Mouse (Mus musculus): ENCODE measurements at regions not wholly inside any gene's neighbourhood (a gene's known extent, or its start where the extent isn't known, plus 50 kb on each side); places are given as distances from the start of the nearest gene placed in this dataset.
A peak's percentile ranks its signal among the peaks of the same experiment; 100 is the strongest.

DNA sequence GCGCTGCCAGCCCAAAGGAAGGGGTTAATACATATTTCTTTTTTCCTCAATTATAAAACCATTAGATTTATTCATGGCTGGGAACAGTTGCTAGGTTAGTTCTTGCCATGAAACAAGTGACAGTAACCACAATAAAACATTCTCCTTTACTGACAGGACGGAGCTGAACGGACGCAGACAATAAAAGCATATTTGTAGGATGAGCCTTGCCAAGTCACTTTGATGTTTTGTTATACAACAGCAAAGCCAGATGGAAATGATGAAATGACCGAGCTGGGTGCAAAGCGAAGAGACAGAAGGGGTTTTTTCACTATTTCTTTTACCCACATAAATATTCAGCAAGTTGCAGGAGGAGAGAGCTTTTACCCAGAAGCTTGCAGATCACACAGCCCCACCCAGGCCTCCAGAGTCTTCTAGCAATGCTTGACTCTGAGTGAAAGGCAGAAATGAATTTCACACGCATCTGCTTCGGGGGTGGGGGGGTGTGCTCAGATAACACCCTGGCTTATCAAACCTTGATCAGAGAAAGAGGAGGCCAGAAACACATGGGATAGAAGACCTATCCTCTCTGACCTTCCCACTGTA is 395.3 kb downstream of the Mtx2 start:
- DNase-seq (ENCODE audit: inconsistent ontology term), result peak; percentile 76

GRCm38 (mm10) chr2:75224443-75224842 is 398.8 kb downstream of the Mtx2 start:
- DNase-seq (ENCODE audit: inconsistent ontology term), result peak; percentile 63

DNA sequence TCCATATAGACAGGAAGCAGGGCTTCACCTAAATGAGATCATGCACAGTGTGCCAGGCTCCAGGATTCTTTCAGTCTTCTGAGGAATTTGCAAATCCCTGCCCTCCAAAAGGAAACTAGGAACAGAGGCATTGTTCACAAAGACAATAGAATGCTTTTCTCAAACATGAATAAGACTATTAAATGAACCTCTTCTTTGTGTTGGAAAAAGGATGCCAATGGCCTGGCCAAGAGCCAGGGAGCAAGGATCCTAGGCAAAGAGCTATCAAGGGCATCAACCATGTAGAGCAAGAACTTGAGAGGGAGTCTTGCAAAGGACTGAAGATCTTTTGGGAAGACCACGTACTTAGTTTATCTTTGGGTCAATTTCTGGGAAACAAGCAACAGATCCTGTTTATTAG is 415.4 kb downstream of the Mtx2 start:
- DNase-seq (ENCODE audit: inconsistent ontology term), result peak; percentile 37

DNA sequence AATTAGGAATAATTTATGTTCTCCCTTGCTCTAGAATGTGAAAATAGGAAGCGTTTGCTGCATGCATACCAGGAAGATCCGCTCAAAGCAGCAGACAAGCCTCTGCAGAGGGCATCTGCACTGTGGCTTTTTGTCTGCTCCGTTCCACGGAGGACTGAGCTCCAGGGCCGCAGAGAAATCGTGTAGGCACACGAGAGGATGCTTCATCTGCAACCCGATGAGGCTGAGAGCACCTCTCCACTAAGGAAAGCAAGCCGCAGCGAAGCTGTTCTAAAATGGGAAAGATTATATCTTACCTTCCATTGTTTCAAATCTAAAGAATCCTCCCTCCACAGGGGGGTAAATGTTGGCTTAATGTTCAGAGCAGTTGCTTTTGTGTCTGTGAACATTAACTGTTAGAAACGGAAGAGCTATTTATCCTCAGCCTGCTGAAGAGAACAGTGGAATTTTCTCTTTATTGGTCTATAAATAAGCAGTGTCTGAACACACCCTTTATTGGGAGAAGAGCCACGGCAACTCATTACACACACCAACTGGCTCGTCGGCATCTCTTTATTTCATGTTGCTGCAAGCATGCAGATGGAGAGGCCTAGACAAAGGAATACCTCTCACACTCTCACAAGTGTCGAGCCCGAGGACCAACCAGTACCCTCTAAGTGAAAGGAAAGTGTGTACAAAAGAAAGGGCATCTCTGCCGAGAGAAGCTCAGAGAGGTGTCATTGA is 414.6 kb upstream of the Hnrnpa3 start:
- DNase-seq (ENCODE audit: inconsistent ontology term), result peak; percentile 57

DNA sequence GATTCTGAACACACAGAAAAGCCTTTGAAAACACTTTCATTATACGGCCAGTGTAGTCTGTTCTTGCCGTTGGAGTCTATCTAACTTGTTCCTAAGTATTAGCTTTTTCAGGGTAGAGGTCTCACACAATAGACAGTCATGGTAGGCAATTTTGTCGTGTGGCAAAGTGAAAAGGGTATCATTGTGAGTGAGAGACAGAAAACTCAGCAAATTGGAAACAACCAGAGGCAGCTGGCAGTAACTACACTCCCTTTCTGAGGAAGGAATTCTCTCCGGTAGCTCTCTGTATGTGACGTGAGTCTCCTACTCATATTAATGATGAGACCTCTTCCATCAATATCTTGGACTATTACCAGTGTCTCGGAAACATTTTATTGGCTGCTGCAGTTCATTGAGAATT is 413.8 kb upstream of the Hnrnpa3 start:
- DNase-seq (ENCODE audit: inconsistent ontology term), result no peak

DNA sequence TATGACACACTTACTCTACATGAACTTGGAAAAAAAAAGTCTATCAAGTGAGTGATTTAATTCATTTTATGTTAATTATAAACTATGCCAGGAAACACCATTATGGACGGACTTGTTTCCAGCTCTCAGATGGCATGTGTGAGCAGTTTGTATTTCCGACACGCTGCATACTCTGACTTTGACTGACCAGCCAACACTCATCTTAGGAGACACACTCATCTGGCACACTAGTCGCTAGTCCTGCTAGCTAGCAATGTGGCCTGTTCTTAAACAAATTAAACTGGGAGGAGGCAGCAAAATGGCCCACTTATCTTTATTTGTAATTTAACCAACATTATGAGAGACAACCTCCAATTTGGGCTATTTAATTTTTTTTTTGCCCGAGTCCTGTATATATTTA is 413.4 kb upstream of the Hnrnpa3 start:
- no peak for DNase-seq (ENCODE audit: inconsistent ontology term)

- DNase-seq (ENCODE audit: inconsistent ontology term), result no peak
Observed at GRCm38 (mm10) chr2:75246082-75246743, 412.8 kb upstream of the Hnrnpa3 start.

DNA sequence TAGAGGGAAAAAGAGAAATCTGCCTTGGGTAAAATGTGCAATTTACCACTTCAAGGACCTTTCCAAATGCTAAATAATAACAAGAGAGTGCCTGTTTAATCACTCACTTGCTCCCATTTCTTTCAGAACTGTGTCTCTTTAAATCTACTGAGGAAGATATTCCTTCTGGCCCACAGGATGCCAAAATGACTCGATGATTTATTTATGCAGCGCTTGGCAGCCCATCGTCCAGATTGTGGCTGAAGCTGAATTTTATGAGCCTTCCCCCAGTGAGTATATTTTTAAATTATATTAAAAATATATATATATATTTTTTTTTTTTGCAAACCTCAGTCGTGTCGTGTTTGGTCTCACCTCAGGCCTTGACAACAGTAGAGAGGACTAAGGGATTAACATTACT is 410.8 kb upstream of the Hnrnpa3 start:
- no peak for DNase-seq (ENCODE audit: inconsistent ontology term)

DNA sequence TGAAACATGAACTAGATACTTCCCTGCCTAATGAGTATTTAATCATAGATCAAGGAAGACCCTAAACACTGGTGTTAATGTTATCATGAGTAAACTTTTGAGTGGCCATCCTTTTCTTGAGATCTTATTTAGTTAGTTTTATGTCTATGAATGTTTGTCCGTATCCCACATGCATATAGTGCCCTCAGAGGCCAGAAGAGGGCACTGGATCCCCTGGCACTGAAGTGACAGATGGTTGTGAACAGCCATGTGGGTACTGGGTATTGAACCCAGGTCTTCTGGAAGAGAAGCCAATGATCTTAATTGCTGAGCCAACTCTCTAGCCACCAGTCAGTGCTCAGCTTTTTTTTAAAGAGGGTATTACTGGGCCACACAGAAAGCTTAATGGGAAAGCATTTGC is 408.6 kb upstream of the Hnrnpa3 start:
- DNase-seq (ENCODE audit: inconsistent ontology term), result no peak

DNA sequence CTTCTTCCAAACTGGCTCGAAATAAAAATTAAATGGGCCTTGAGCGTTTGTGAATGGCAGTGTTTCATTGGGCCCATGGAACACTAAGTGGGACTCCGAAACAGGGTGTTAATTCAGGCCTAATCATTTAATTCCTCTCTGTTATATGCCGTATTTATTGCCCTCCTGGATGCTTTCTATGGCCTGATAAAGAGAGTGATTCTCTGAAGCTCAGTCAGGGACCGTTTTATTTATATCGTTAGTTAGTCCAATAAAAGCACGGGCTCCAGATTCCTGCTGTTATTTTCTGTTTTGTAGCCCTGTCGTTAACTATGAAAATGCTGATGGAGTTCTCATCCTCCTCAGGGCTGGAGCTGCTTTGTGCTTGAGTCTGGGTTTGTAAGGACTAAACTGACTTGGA is 406.2 kb upstream of the Hnrnpa3 start:
- DNase-seq (ENCODE audit: inconsistent ontology term), result no peak

DNA sequence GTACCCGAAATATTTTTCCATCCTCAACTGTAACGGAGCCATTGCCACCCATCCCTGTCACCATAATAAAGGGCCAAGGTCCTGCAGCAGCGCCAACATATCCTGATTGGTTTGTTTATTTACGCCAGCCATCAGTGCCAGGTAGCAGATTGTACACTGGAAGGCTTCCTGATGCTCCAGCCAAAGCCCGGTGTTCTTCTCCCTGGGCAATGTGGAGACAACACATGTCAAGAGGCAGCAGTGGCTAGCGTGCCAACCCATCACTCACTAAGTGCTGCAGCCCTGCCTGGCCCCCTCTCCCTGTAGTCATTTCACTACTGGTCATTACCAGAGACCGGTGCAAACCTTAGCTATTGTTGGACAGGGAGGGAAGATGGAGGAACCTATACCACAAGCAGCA is 393.8 kb upstream of the Hnrnpa3 start:
- no peak for DNase-seq (ENCODE audit: inconsistent ontology term)

- no peak for DNase-seq (ENCODE audit: inconsistent ontology term)
Observed at GRCm38 (mm10) chr2:75265739-75266699, 393.0 kb upstream of the Hnrnpa3 start.

GRCm38 (mm10) chr2:75267949-75268348 is 391.1 kb upstream of the Hnrnpa3 start:
- DNase-seq (ENCODE audit: inconsistent ontology term), result no peak

DNA sequence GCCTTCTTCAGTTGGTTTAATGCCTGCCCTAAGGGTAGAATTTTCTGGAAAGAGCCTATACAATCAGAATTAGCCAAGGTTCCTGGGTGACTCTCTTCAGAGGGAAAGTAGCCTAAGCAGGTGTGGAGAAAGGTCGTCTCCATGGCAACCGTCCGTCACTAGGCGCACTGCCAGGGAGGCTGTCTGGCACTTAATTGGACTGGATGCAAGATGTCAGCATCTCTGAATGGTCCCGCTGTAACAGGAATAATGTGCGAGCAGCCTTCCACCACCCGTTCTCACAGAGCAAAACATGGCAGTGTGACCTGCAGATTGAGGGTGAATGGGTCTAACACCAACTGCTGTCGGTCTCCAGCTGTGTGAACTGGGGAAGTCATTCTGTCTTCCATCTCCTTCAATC is 389.6 kb upstream of the Hnrnpa3 start:
- no peak for DNase-seq (ENCODE audit: inconsistent ontology term)

- DNase-seq (ENCODE audit: inconsistent ontology term), result no peak
Observed at GRCm38 (mm10) chr2:75270115-75270514, 388.9 kb upstream of the Hnrnpa3 start.

- DNase-seq (ENCODE audit: inconsistent ontology term), result no peak
Observed at GRCm38 (mm10) chr2:75287900-75288299, 371.2 kb upstream of the Hnrnpa3 start.

DNA sequence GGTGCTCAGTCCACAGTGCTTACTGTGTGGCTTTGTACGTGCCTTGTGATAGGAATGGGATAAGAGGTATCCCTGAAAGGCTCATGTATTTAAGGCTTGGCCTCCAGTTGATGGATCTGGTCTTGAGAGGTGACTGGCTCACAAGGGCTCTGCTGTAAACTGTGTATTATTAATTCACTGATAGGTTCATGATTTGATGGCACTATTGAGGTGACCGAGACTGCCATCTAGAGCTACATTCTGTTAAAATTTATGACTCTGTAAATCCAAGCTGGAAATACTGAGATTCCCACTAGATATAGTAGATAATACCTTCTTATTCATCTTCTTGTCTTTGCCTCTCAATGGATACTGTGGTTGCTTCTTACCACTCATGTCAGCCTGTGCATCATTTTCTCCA is 367.4 kb upstream of the Hnrnpa3 start:
- no peak for DNase-seq (ENCODE audit: inconsistent ontology term)

GRCm38 (mm10) chr2:75306821-75307220 is 352.2 kb upstream of the Hnrnpa3 start:
- DNase-seq (ENCODE audit: inconsistent ontology term), result no peak

- peak; percentile 71 for DNase-seq (ENCODE audit: inconsistent ontology term)
Observed at GRCm38 (mm10) chr2:75311191-75311590, 347.9 kb upstream of the Hnrnpa3 start.

DNA sequence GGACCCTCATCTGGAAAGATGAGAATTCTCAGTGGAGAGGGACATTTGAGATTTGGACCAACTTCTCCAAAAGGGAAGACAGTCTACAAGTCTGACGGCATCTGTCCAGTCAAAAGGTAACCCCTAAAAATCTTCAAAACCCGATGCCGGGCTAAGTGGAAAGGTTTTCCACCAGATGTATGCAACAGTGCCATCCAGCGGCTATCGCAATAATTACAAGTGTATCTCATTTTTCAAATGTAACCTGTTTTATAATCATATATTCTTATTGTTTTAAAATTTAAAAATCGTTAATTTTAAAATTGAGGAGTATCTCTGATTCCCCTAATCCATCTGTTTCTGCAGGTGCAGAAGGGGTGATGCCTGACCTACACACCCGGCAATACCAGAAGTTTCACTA is 346.8 kb upstream of the Hnrnpa3 start:
- peak; percentile 8 for DNase-seq (ENCODE audit: inconsistent ontology term)

- DNase-seq (ENCODE audit: inconsistent ontology term), result no peak
Observed at GRCm38 (mm10) chr2:75315341-75315740, 343.7 kb upstream of the Hnrnpa3 start.

DNA sequence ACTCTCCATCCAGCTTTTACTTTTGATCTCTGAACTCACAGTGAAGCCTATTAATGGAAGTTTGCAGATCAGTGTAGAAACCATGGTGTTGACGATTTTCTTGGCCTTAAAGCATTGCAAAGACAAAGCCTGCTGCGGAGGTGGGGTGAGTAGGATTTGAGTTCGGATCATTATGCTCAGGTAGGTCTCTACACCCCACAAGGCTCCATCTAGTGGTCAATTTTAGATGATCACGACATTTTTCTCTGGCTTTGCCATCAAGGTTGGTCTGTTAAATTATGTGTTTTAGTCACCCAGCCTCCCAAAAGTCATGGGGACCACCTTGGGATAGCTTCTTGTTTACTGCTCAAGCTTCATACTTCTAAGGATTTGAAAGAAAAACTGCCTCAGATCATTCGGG is 340.9 kb upstream of the Hnrnpa3 start:
- no peak for DNase-seq (ENCODE audit: inconsistent ontology term)

Measured in Muller cell, postnatal 12 days (primary cell).